Mouse (Mus musculus): ENCODE measurements around the gene Kcnq1.

DNA sequence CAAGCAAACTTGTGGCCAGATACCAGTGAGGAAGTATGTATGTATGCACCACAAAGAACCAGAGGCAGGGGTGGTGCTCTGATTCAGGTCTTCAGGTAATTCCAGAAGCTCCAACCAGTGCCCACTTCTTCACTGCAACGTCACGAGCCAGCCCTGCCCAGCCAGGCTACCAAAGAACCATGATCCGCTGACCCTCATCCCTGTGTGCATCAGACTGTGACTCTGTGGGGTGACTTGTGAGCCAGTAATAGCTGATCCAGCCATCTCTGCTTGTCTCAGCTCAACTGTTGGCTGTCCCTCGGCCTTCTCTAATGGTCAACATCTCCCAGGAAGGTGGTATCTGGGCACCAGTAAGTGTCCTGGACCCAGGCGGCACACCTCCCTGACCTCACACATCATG lies 197.4 kb downstream of the Kcnq1 start:
- TF ChIP-seq CTCF (conservative IDR thresholded peaks at IDR 0.05; ENCODE audit: low read length), result no peak
- no peak for TF ChIP-seq NANOG (IDR thresholded peaks at IDR 0.05; ENCODE audit: borderline replicate concordance, low read length)
- no peak for TF ChIP-seq POU5F1 (IDR thresholded peaks at IDR 0.05; ENCODE audit: borderline replicate concordance, low read length)
